Mouse (Mus musculus): ENCODE results near the gene Cntnap1. TPM values are rescaled to one million over a fixed set of nuclear protein-coding genes. Genes with fewer than 3 reads are reported as not detected.
"Not testable (repeated sequence)": the region's sequence is repeated elsewhere in the genome, so short reads cannot be mapped to it uniquely, and the experiment has no call there.

Gene Cntnap1
- polyA plus RNA-seq, 1 experiment from 2014 or later = 1.0 TPM

- no peaks in the 10 kb centered on the region for H3K27me3 ChIP-seq (ENCODE audit: insufficient read depth, low read length)
- no peak overlapping the region for H3K4me2 ChIP-seq
- H3K9ac ChIP-seq = no peak overlapping the region
- no peaks in the 10 kb centered on the region for H3K36me3 ChIP-seq (ENCODE audit: insufficient read depth)
- ATAC-seq (ENCODE audit: insufficient read depth) (peak; percentile 66), DNase-seq (peak; percentile 86)
- WGBS = 25% methylated on average over 9 of the region's 9 CpGs
- TF ChIP-seq CTCF (IDR thresholded peaks at IDR 0.05; ENCODE audit: low read depth) = no peak
- 0 out of 2 replicates have a peak, but pooled peaks cover 4% of the 10 kb centered on the region for H3K4me1 ChIP-seq (ENCODE audit: insufficient read depth)
- H3K4me3 ChIP-seq (ENCODE audit: low read depth, low read length) = no peak overlapping the region
- H3K27ac ChIP-seq (ENCODE audit: low read depth) = peak overlapping the region; percentile 74
- no peaks in the 10 kb centered on the region for H3K9me3 ChIP-seq (ENCODE audit: low read depth, low read length)
Observed at GRCm38 (mm10) chr11:101149178-101150105, 20.9 kb upstream of the Cntnap1 start.

DNA sequence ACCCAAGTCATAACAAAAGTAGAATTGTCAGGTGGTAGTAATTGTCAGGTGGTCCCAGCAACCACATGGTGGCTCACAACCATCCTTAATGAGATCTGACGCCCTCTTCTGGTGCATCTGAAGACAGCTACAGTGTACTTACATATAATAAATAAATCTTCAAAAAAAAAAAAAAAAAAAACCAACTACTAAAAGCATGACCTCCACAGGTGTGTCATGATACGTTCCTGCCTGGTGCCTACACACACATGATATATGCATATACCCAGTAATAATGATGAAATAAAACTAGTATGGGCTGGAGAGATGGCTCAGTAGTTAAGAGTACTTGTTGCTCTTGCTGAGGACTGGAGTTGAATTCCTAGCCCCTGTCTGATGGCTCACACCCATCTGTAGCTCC is 19.3 kb upstream of the Cntnap1 start:
- Histone ChIP-seq H3K4me1 (ENCODE audit: insufficient read depth) (0 out of 2 replicates have a peak, but pooled peaks cover 4% of the 10 kb centered on the region), H3K27ac (ENCODE audit: low read depth) (no peak overlapping the region), H3K4me2 (no peak overlapping the region), H3K27me3 (ENCODE audit: insufficient read depth, low read length) (no peaks in the 10 kb centered on the region), H3K9me3 (ENCODE audit: low read depth, low read length) (no peaks in the 10 kb centered on the region), H3K9ac (no peak overlapping the region), H3K4me3 (ENCODE audit: low read depth, low read length) (no peak overlapping the region), H3K36me3 (ENCODE audit: insufficient read depth) (no peaks in the 10 kb centered on the region)
- 54% methylated on average over 2 of the region's 2 CpGs for WGBS
- DNase-seq (no peak), ATAC-seq (ENCODE audit: insufficient read depth) (no peak)
- no peak for TF ChIP-seq CTCF (IDR thresholded peaks at IDR 0.05; ENCODE audit: low read depth)

GRCm38 (mm10) chr11:101152825-101153224 is 17.5 kb upstream of the Cntnap1 start:
- H3K9me3 ChIP-seq (ENCODE audit: low read depth, low read length) = no peaks in the 10 kb centered on the region
- no peak for DNase-seq
- no peaks in the 10 kb centered on the region for H3K36me3 ChIP-seq (ENCODE audit: insufficient read depth)
- H3K4me3 ChIP-seq (ENCODE audit: low read depth, low read length) = no peak overlapping the region
- no peak overlapping the region for H3K4me2 ChIP-seq
- 74% methylated on average over 1 of the region's 1 CpGs for WGBS
- ATAC-seq (ENCODE audit: insufficient read depth) = no peak
- no peak for TF ChIP-seq CTCF (IDR thresholded peaks at IDR 0.05; ENCODE audit: low read depth)
- H3K27ac ChIP-seq (ENCODE audit: low read depth) = no peak overlapping the region
- H3K9ac ChIP-seq = no peak overlapping the region
- no peaks in the 10 kb centered on the region for H3K27me3 ChIP-seq (ENCODE audit: insufficient read depth, low read length)
- 0 out of 2 replicates have a peak, but pooled peaks cover 4% of the 10 kb centered on the region for H3K4me1 ChIP-seq (ENCODE audit: insufficient read depth)

- H3K9ac ChIP-seq = no peak overlapping the region
- H3K36me3 ChIP-seq (ENCODE audit: insufficient read depth) = no peaks in the 10 kb centered on the region
- no peak overlapping the region for H3K27ac ChIP-seq (ENCODE audit: low read depth)
- no peak overlapping the region for H3K4me3 ChIP-seq (ENCODE audit: low read depth, low read length)
- no peaks in the 10 kb centered on the region for H3K9me3 ChIP-seq (ENCODE audit: low read depth, low read length)
- no peaks in the 10 kb centered on the region for H3K27me3 ChIP-seq (ENCODE audit: insufficient read depth, low read length)
- ATAC-seq (ENCODE audit: insufficient read depth) (no peak), DNase-seq (no peak)
- H3K4me1 ChIP-seq (ENCODE audit: insufficient read depth) = no peaks in the 10 kb centered on the region
- TF ChIP-seq CTCF (IDR thresholded peaks at IDR 0.05; ENCODE audit: low read depth) = no peak
- no peak overlapping the region for H3K4me2 ChIP-seq
Observed at GRCm38 (mm10) chr11:101154648-101155047, 15.7 kb upstream of the Cntnap1 start.

DNA sequence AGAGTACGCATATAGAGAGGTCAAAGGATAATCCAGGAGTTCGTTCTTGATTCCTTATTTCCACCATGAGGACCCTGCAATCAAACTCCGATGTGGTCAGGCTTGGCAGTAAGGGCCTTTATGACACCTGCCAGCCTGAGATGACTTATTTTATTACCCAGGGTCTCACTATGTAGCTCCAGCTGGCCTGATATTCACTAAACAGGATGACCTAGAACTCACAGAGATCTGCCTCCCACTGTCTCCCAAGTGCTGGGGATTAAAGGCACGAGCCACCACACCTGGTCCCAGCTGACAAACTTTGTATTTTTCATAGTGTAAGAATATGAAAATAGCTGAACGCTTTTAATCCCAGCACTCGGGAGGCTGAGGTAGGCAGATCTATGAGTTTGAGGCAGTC is 15.2 kb upstream of the Cntnap1 start:
- no peak for DNase-seq
- H3K9me3 ChIP-seq (ENCODE audit: low read depth, low read length) = no peaks in the 10 kb centered on the region
- TF ChIP-seq CTCF (IDR thresholded peaks at IDR 0.05; ENCODE audit: low read depth) = no peak
- H3K36me3 ChIP-seq (ENCODE audit: insufficient read depth) = no peaks in the 10 kb centered on the region
- no peak for ATAC-seq (ENCODE audit: insufficient read depth)
- no peak overlapping the region for H3K9ac ChIP-seq
- H3K27ac ChIP-seq (ENCODE audit: low read depth) = no peak overlapping the region
- 64% methylated on average over 6 of the region's 6 CpGs for WGBS
- H3K4me3 ChIP-seq (ENCODE audit: low read depth, low read length) = no peak overlapping the region
- no peaks in the 10 kb centered on the region for H3K4me1 ChIP-seq (ENCODE audit: insufficient read depth)
- no peaks in the 10 kb centered on the region for H3K27me3 ChIP-seq (ENCODE audit: insufficient read depth, low read length)
- H3K4me2 ChIP-seq = 0 out of 2 replicates have a peak overlapping the region, but pooled peaks have one; percentile 83

- 2% methylated on average over 36 of the region's 36 CpGs for WGBS
Observed at GRCm38 (mm10) chr11:101155728-101156371, 14.5 kb upstream of the Cntnap1 start, which contains the start of gene Tubg2. Gene Tubg2 (plus strand): TSS chr11:101155907.

GRCm38 (mm10) chr11:101160151-101160550 is 10.2 kb upstream of the Cntnap1 start:
- H3K27ac ChIP-seq (ENCODE audit: low read depth); H3K9me3 ChIP-seq (ENCODE audit: low read depth, low read length); H3K4me2 ChIP-seq; DNase-seq; H3K9ac ChIP-seq; H3K4me1 ChIP-seq (ENCODE audit: insufficient read depth); ATAC-seq (ENCODE audit: insufficient read depth); H3K4me3 ChIP-seq (ENCODE audit: low read depth, low read length): not testable (repeated sequence)
- H3K36me3 ChIP-seq (ENCODE audit: insufficient read depth) = peaks cover 40% of the 10 kb centered on the region
- peaks cover 18% of the 10 kb centered on the region for H3K27me3 ChIP-seq (ENCODE audit: insufficient read depth, low read length)
- 66% methylated on average over 5 of the region's 10 CpGs for whole genome bisulfite sequencing

More at GRCm38 (mm10) chr11:101155728-101156371, 14.5 kb upstream of the Cntnap1 start, which contains the start of gene Tubg2:
- DNase-seq = peak; percentile 84
- no peaks in the 10 kb centered on the region for H3K4me1 ChIP-seq (ENCODE audit: insufficient read depth)
- no peaks in the 10 kb centered on the region for H3K9me3 ChIP-seq (ENCODE audit: low read depth, low read length)
- peak; percentile 13; the same call in 1 of the 2 replicates for TF ChIP-seq CTCF (IDR thresholded peaks at IDR 0.05; ENCODE audit: low read depth)
- H3K27ac ChIP-seq (ENCODE audit: low read depth) = peak within 1 kb of the TSS; percentile 32; the same call in 1 of the 2 replicates
- H3K36me3 ChIP-seq (ENCODE audit: insufficient read depth) = no peaks in the 10 kb centered on the region
- H3K27me3 ChIP-seq (ENCODE audit: insufficient read depth, low read length) = no peaks in the 10 kb centered on the region
- peak within 1 kb of the TSS; percentile 83 for H3K4me2 ChIP-seq
- H3K4me3 ChIP-seq (ENCODE audit: low read depth, low read length) = peak within 1 kb of the TSS; percentile 40
- peak within 1 kb of the TSS; percentile 56 for H3K9ac ChIP-seq
- ATAC-seq (ENCODE audit: insufficient read depth) = peak; percentile 85

DNA sequence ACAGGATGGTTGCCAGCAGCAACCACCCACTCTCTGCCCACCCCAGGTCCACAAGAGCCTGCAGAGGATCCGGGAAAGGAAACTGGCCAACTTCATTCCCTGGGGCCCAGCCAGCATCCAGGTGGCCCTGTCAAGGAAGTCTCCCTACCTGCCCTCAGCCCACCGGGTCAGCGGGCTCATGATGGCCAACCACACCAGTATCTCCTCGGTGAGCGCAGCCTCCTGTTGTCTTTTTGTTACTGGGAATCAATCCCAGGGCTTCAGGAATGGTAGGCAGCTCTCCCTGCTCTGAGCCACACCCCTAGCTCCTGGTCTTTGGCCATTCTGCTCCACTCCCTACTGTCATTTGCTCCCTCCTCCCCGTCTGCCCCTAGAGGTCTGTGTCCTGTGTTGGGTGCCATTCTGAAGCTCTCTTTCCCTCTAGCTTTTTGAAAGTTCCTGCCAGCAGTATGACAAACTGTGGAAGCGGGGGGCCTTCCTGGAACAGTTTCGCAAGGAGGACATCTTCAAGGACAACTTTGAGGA is 9.3 kb upstream of the Cntnap1 start:
- not testable (repeated sequence) for H3K4me1 ChIP-seq (ENCODE audit: insufficient read depth); ATAC-seq (ENCODE audit: insufficient read depth); H3K9ac ChIP-seq; H3K27ac ChIP-seq (ENCODE audit: low read depth); H3K9me3 ChIP-seq (ENCODE audit: low read depth, low read length); DNase-seq; H3K4me2 ChIP-seq; H3K4me3 ChIP-seq (ENCODE audit: low read depth, low read length)
- peaks cover 48% of the 10 kb centered on the region for H3K36me3 ChIP-seq (ENCODE audit: insufficient read depth)
- 79% methylated on average over 6 of the region's 8 CpGs for WGBS
- peaks cover 26% of the 10 kb centered on the region for H3K27me3 ChIP-seq (ENCODE audit: insufficient read depth, low read length)

All from lung, embryonic 14.5 days (tissue).